Mouse (Mus musculus) lung, embryonic 14.5 days (tissue): ENCODE data around the gene Pcyt2. TPM values are rescaled to one million over a fixed set of nuclear protein-coding genes. Genes with fewer than 3 reads are reported as not detected.
A peak's percentile ranks its signal among the peaks of the same experiment; 100 is the strongest.

Experiments
- ATAC-seq: fragments of 200-750 bp; cut with Nextera tagmentation; 2 replicates; pipeline ENCODE4 v1.8.0; 2017; ENCODE audit warnings: mild to moderate bottlenecking, moderate TSS enrichment, moderate library complexity; ENCODE audit not compliant: insufficient read depth
- DNase-seq: peaks from one replicate; pipeline ENCODE4 v3.0.0-alpha.2; 2015
- H3K27ac ChIP-seq: fragments of 300-500 bp; sonication (generic); 2 replicates; pipeline ENCODE4 v1.5.1; 2014; ENCODE audit warnings: low read depth, mild to moderate bottlenecking, moderate library complexity
- H3K27me3 ChIP-seq: fragments of 300-500 bp; sonication (generic); 2 replicates; pipeline ENCODE4 v1.6.1; 2014; ENCODE audit warnings: low read length, control low read depth; ENCODE audit not compliant: insufficient read depth
- H3K36me3 ChIP-seq: fragments of 300-500 bp; sonication (generic); 2 replicates; pipeline ENCODE4 v1.6.1; 2014; ENCODE audit warnings: control low read depth; ENCODE audit not compliant: insufficient read depth
- H3K4me1 ChIP-seq: fragments of 300-500 bp; sonication (generic); 2 replicates; pipeline ENCODE4 v1.6.1; 2014; ENCODE audit warnings: antibody characterized with exemption, control low read depth; ENCODE audit not compliant: insufficient read depth
- H3K4me2 ChIP-seq: fragments of 300-500 bp; sonication (generic); 2 replicates; pipeline ENCODE4 v1.6.1; 2014; ENCODE audit warnings: mild to moderate bottlenecking
- H3K4me3 ChIP-seq: fragments of 300-500 bp; sonication (generic); 2 replicates; pipeline ENCODE4 v1.5.1; 2014; ENCODE audit warnings: low read depth, low read length
- H3K9ac ChIP-seq: fragments of 300-500 bp; sonication (generic); 2 replicates; pipeline ENCODE4 v1.6.1; 2014
- H3K9me3 ChIP-seq: fragments of 300-500 bp; sonication (generic); 2 replicates; pipeline ENCODE4 v1.6.1; 2016; ENCODE audit warnings: low read depth, low read length, control low read depth
- CTCF ChIP-seq: IDR thresholded peaks from 2 replicates; pipeline ENCODE4 v1.5.1; 2016; ENCODE audit warnings: antibody characterized with exemption, low read depth
- WGBS: fragments of 180-500 bp; shearing (Covaris S2); extraction: QIAGEN DNeasy Blood & Tissue Kit; methylation state at CpG from one replicate; pipeline ENCODE4 v1.1.7; 2014; 5-methylcytosine and 5-hydroxymethylcytosine counted together
- polyA plus RNA-seq: library from polyadenylated mRNA; unstranded; fragments of >200 nt; fragmentation: Nextera tagmentation; extraction: Ambion mirVana; gene quantifications from 2 replicates; pipeline ENCODE4 v1.2.1, GENCODE M21; 2014

Gene Pcyt2
- polyA plus RNA-seq, 1 experiment from 2014 or later: 99.5 TPM

DNA sequence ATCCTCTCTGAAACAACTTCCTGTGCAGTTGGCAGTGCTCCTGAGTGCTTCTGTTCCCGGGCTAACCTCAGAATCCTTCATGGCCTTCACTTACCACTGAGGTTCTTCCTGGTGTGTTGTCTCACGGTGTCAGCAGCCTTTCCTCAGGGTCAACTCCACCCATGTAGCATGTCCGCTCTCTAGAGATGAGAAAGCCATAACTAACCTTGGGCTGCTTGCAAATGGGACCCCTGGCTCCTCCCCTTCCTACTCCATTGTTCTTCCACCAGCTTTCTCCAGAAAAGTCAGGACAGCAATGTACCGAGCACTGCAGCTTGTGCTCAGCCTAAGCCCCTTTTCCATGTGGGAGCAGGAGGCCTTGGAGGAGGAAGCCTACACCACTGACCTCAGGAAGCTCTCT is 11.0 kb downstream of the Pcyt2 start:
- Histone ChIP-seq H3K27me3 (no peaks in the 10 kb centered on the region), H3K27ac (no peak overlapping the region), H3K9ac (no peak overlapping the region), H3K9me3 (no peaks in the 10 kb centered on the region), H3K4me3 (no peak overlapping the region), H3K4me1 (peaks cover 11% of the 10 kb centered on the region; the same call in 1 of the 2 replicates), H3K36me3 (peaks cover 68% of the 10 kb centered on the region), H3K4me2 (no peak overlapping the region)
- no peak for TF ChIP-seq CTCF
- DNase-seq: no peak
- WGBS: 63% methylated on average over 4 of the region's 4 CpGs
- no peak for ATAC-seq

DNA sequence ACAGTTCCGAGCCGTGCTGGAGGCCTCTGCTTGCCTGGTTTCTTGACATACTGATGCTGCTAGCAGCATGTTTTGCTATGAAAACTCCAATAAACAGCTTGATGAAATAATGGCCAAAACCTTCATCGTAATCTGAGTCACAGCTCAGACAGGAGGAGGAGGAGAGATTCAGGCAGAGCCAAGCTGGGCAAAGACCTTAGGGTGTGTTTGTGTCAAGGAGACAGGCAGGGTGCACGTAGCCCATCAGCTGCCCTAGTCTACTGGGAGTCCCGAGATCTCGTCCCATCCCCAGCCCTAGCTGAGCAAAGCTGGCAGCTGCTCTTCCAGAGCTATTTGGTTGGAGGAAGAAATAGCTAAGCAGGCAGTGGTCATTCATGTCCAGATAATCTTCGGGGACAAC is 12.1 kb downstream of the Pcyt2 start:
- H3K4me1 ChIP-seq: peaks cover 11% of the 10 kb centered on the region; the same call in 1 of the 2 replicates
- H3K9me3 ChIP-seq: no peaks in the 10 kb centered on the region
- H3K4me3 ChIP-seq: no peak overlapping the region
- no peaks in the 10 kb centered on the region for H3K27me3 ChIP-seq
- no peak overlapping the region for H3K4me2 ChIP-seq
- H3K36me3 ChIP-seq: peaks cover 66% of the 10 kb centered on the region
- DNase-seq (no peak), ATAC-seq (no peak)
- 87% methylated on average over 7 of the region's 7 CpGs for WGBS
- TF ChIP-seq CTCF: no peak
- no peak overlapping the region for H3K27ac ChIP-seq
- H3K9ac ChIP-seq: no peak overlapping the region

DNA sequence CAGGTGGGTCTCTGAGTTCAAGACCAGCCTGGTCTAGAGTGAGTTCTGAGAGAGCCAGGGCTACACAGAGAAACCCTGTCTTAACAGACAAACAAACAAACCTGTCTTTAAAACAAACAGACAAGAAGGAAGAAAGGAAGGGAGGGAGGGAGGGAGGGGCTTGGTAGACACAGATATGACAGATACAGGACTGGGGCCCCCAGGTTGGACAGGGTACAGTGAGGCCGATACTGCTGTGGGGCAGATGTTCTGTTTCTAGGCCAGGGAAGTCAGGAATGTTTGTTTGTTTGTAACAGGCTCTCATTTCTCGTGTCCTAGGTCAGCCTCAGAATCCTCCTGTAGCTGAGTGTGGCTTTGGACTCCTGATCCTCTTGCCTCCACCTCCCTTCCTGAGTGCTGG is 14.2 kb downstream of the Pcyt2 start:
- H3K4me3 ChIP-seq: no peak overlapping the region
- no peak for TF ChIP-seq CTCF
- WGBS: 50% methylated on average over 2 of the region's 2 CpGs
- no peaks in the 10 kb centered on the region for H3K27me3 ChIP-seq
- ATAC-seq (no peak), DNase-seq (no peak)
- H3K9ac ChIP-seq: no peak overlapping the region
- no peaks in the 10 kb centered on the region for H3K9me3 ChIP-seq
- H3K4me2 ChIP-seq: no peak overlapping the region
- H3K27ac ChIP-seq: no peak overlapping the region
- H3K36me3 ChIP-seq: peaks cover 60% of the 10 kb centered on the region
- peaks cover 11% of the 10 kb centered on the region; the same call in 1 of the 2 replicates for H3K4me1 ChIP-seq

DNA sequence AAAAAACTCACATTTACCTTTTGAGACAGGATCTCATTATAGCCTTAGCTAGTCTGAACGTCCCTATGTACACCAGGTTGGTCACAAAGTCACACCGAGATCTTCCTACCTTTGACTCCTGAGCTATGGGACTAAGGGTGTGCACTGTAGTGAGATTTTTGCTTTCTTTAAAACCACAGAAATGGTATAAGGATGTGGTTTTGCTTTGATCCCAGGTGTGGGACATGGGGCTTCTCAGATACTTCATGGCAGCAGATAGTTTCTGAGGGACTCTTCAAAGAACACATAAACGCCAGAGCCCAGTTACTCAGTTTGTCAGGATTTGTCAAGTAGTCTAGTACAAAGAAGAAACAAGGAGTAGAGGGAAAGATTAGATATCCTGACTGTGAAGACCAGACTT is 17.0 kb downstream of the Pcyt2 start:
- DNase-seq (no peak), ATAC-seq (no peak)
- WGBS: 95% methylated on average over 3 of the region's 3 CpGs
- TF ChIP-seq CTCF: no peak
- H3K27me3 ChIP-seq: no peaks in the 10 kb centered on the region
- H3K9ac ChIP-seq: no peak overlapping the region
- no peaks in the 10 kb centered on the region for H3K9me3 ChIP-seq
- H3K36me3 ChIP-seq: peaks cover 69% of the 10 kb centered on the region
- H3K4me3 ChIP-seq: no peak overlapping the region
- H3K4me2 ChIP-seq: no peak overlapping the region
- H3K4me1 ChIP-seq: peaks cover 11% of the 10 kb centered on the region
- H3K27ac ChIP-seq: no peak overlapping the region

DNA sequence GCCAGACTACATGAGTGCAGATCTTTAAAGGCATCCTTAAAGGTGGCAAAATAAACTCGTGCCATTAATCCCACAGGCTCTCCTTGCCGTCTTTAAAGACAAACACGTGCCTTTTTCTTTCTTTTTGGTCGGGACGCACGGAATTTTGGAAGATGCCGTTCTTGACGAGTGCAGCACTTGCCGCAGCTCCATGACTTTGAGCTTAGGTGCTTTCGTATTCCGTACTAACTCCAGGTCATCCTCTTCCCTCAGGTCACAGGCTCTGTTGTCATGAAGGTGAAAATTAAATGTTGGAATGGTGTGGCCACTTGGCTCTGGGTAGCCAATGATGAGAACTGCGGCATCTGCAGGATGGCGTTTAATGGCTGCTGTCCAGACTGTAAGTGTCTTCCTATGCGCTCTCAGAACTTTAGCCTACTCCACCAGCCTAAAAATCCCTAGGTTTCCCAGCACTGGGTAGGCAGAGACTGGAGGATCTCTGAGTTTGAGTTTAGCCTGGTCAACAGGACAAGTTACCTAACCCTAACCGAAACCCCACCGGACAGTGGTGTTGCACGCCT is 18.7 kb downstream of the Pcyt2 start:
- Histone ChIP-seq H3K4me1 (peaks cover 11% of the 10 kb centered on the region), H3K9ac (peak overlapping the region; percentile 100), H3K4me3 (peak overlapping the region; percentile 99), H3K27ac (peak overlapping the region; percentile 92), H3K27me3 (no peaks in the 10 kb centered on the region), H3K9me3 (no peaks in the 10 kb centered on the region), H3K36me3 (peaks cover 68% of the 10 kb centered on the region), H3K4me2 (peak overlapping the region; percentile 93)
- WGBS: 40% methylated on average over 17 of the region's 17 CpGs
- DNase-seq (peak; percentile 15), ATAC-seq (no peak)
- no peak for TF ChIP-seq CTCF

DNA sequence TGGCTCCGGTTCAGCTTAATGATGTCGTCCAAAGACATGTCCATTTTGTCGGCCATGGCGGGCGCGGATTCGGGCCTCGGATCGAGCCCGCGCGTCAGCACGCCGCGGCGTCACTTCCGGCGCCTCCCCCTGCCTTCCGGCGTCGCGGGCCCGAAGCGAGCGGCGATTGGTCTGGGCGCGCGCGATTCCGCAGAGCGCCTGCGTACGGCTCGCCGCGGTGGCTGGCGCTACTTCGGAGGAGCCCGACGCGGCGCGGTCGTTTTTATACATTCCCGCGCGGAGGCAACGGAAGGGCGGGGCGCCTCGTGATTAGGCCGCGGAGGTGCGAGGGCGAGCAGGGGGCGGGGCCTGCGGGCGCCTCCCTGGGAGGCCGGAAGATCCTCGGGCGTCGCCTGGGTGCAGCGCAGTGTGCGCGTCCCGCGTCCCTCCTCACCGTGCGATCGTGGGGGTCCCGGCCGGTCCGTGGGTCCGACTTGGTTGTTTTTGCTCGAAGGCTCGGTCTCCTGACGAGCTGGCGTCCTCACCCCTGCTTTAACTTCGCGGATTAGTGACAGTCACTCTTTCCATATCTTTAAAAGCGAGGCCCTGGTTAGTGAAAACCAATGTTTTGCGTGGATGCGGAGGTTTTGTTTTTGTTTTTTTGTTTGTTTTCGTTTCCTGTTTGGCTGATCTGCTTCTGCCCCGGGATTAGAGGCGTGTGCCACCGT is 19.3 kb downstream of the Pcyt2 start, which contains the start of the genes Alyref and Anapc11:
TSS of gene Alyref (minus strand) at position 83 of the 707 bp plus-strand sequence.
TSS of gene Anapc11 (plus strand) at position 139 of the 707 bp plus-strand sequence.
- H3K36me3 ChIP-seq: peaks cover 68% of the 10 kb centered on the region
- peak within 1 kb of the TSS; percentile 99 for H3K4me3 ChIP-seq
- H3K4me1 ChIP-seq: peaks cover 11% of the 10 kb centered on the region
- peak within 1 kb of the TSS; percentile 93 for H3K4me2 ChIP-seq
- H3K27me3 ChIP-seq: no peaks in the 10 kb centered on the region
- peak within 1 kb of the TSS; percentile 100 for H3K9ac ChIP-seq
- ATAC-seq: peak; percentile 98
- H3K27ac ChIP-seq: peak within 1 kb of the TSS; percentile 92
- DNase-seq: peak; percentile 99
- whole genome bisulfite sequencing: under 1% methylated on average over 87 of the region's 88 CpGs
- TF ChIP-seq CTCF: no peak
- no peaks in the 10 kb centered on the region for H3K9me3 ChIP-seq
